Mouse (Mus musculus) skeletal muscle tissue, adult 2 months (tissue): Measurements from ENCODE around the gene Kcnh4.
A peak's percentile ranks its signal among the peaks of the same experiment; 100 is the strongest.

Experiments used
- DNase-seq: peaks from one replicate; pipeline ENCODE4 v3.0.0-alpha.2; 2012; ENCODE audit warnings: low read depth, low spot score

The Kcnh4 gene

DNA sequence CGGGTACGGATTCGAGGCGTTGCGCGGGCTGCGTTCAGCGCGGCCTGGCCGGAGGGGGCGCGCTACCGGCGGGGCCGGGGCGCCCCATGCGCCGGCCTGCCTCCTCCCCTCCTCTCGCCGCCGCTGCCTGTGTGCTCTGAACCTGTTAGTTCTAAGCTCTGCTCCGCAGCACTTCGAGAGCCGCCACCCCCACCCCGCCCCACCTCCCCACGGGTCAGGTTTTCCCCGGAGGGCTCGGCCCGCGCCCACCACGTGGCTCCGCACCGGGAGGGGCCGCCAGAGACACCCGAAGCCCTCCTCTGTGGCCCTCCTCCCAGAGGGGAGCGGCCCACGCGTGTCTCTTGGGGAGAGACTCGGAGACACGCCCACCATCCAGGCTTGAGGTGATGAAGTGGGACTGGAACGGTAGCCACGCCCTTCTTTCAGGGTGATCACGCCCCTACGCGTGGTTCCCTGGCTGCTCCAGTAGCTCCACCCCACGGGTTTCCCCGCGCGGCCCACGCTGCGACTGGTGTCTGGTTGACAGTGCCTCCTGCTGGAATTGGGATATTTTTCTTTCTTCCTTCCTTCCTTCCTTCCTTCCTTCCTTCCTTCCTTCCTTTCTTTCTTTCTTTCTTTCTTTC, at the start of gene Kcnh4:
TSS of gene Kcnh4 (minus strand) at position 332 of the 623 bp plus-strand sequence.
- DNase-seq: no peak

GRCm38 (mm10) chr11:100806380-100807305, 46.9 kb upstream of the Kcnh4 start:
- peak; percentile 60 for DNase-seq

- DNase-seq: peak; percentile 79
Observed at GRCm38 (mm10) chr11:100805535-100805934, 45.8 kb upstream of the Kcnh4 start.

DNA sequence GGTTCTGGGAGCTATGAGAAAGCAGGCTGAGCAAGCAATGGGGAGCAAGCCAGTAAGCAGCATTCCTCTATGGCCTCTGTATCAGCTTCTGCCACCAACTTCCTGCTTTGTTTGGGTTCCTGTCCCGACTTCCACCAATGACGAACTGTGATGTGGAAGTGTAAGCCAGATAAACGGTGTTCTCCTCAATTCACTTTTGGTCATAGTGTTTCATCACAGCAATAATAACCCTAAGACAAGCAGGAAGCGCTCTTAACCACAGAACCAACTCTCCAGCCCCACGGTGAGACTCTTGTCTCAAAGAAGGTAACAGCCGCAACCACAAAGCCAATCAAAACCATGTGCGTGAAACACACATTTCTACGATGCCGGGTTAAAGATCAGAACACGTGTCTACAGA, 44.7 kb upstream of the Kcnh4 start:
- DNase-seq: no peak

DNA sequence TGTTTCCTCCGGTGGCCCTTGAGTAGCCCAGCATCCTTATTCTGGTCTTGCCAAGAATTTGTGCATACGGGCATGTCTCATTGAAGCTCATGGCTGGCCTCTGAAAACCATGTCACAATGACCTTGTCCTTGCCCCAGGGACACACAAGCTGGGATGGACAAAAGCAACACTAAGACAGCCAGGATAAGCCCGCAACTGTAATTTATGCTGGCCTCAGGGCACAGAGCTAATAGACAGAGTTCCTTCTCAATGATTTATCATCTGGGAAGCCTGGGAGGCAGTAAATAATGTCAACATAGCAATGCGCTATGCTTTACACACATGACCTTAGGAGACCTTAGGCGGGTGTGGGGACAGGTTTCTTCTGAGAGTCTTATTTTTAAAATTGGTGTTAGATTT, 39.7 kb upstream of the Kcnh4 start:
- DNase-seq: peak; percentile 52

GRCm38 (mm10) chr11:100796585-100796984, 36.8 kb upstream of the Kcnh4 start:
- no peak for DNase-seq

DNA sequence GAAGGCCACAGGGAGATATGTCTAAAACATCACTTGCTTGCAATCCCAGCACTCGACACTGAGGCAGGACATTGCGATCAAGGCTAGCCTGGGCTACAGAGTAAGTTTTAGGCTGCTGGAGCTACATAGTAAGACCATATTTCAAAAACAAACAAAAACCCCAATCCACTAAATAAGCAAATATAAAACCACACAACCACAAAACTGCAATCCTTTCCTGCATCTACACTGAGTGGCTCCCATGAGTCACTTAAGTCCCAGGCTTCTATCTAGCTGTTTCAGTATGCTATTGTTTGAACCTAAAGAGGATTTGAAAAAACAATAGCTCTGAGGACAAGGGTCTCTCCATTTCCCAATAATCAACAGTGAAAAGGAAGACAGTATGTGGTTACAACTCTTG, 35.6 kb upstream of the Kcnh4 start:
- DNase-seq: no peak

DNA sequence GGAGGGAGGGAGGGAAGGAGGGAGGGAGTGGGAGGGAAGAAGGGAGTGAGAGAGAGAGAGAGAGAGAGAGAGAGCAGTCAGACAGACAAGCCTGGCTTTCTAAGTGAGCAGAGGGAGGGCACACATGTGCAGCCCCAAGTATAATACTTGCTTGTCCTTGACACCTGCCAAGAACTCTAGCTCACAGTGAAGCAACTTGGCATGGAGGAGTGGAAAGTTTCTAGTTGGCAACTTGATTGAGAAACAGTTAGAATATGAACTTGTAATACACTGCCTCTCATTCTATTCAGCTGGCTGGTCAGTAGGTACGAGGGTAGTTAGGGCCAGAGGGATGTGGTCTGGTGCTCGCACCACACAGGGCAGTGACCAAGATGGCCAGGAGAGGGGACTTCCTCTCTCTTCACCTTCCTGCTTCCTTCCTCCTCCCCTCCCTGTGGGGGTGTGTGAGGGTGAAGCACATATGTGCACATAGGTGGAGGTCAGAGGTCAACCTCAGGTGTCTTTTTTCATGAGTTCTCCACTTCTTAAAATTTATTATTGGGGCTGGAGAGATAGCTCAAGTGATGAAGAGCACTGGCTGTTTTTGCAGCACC, 31.8 kb upstream of the Kcnh4 start:
- peak; percentile 84 for DNase-seq

DNA sequence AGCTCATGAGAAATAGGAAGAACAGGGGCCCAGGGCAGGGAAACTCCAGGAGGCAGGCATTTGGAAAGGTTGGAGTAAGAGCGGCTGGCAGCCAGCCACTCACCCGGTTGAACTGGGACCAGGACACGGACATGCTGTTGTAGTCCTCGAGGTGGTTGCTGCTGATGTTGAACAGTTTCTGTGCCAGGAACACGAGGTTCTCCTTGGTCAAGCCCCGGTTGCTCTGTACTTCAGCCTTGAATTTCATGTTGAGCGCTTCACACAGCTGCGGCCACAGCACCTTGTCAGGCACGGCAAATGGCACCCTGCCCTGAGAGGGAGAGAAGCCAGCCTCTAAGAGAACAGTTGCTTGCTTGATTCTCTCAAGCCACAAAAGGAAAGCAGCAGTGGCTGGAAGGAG, 30.9 kb upstream of the Kcnh4 start:
- DNase-seq: peak; percentile 88

GRCm38 (mm10) chr11:100789702-100790101, 30.0 kb upstream of the Kcnh4 start:
- DNase-seq: no peak

GRCm38 (mm10) chr11:100785774-100786173, 26.0 kb upstream of the Kcnh4 start:
- no peak for DNase-seq

GRCm38 (mm10) chr11:100784286-100784685, 24.5 kb upstream of the Kcnh4 start:
- no peak for DNase-seq

- DNase-seq: no peak
Observed at GRCm38 (mm10) chr11:100782568-100782967, 22.8 kb upstream of the Kcnh4 start.

DNA sequence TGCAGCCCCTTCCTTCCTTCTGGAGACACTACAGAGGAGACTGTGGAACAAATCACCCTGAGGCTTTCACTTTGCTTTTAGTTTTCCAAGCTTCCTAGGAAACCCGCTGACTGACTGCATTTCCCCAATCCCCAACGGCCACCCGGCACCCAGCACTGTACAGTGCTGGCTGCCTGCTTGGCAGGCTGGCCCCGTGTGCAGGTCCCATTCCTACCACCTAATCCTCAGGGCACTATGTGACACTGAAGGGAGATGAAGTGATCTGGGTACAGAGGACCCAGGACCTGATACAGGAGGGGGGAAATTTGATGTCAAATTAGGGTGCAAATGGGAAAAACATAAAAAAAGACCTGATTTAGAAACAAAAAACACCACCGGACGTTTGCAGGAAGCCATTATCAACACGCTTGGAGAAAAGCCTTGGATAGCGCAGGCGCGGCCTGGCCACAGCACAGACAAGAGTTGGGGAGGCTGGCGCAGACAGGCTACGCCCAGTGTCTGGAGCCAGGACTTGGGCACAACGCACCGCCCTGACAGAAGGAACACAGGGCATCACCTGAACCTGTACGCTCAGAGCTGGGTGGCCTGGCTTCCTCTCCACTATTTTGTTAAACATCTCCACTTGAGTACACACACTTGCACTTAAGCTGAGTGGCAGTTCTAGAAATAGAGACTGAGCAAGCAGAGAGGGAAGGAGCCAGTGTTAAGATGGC, 22.2 kb upstream of the Kcnh4 start:
- DNase-seq: no peak

DNA sequence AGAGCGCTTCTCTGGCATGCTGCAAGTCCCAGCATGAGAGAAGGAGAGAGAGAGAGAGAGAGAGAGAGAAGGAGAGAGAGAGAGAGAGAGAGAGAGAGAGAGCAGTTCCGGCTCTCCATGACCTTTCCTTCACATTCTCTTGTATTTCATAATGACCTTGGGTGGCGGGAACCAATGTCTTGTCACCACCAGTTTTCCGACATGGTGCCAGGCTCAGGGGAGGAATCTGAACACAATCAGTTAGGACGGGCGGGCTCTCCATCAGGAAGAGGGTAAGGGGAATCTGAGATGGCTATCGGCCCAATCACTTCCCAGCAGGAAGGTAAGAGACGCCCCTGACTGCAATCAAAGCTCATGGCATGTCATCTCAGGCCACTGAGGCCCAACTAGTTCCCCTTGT, 20.5 kb upstream of the Kcnh4 start:
- no peak for DNase-seq

GRCm38 (mm10) chr11:100778069-100778468, 18.3 kb upstream of the Kcnh4 start:
- no peak for DNase-seq

DNA sequence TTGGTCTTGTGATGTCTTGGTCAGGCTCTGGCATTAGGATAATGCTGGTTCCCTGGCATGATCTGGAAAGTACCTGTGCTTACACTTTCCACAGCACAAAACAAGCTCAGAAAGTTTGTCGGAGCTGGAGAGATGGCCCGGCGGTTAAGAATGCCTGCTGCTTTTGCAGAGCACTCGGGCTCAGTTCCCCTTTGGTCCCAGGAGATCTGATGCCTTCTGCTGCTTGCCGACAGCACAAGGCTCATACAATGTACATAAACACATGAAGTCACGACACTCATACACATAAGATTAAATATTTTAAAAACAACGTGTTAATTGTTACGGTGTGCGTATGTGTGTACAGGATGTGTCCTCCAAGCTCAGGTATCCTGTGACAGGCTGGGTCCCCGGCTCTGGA, 16.2 kb upstream of the Kcnh4 start:
- DNase-seq: no peak

DNA sequence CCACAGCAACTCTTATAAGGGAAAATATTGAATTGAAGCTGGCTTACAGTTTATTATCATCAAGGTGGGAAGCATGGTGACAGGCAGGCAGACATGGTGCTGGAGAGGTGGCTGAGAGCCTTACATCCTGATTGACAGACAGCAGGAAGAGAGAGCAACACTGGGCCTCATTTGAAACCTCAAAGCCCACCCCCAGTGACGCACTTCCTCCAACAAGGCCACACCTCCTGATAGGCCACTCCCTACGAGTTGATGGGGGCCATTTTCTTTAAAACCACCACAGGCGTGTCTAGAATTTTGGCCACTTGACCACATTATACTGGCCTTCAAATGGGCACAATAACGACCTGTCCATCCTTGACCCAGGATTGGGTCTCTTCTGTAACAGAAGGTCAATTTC, 14.5 kb upstream of the Kcnh4 start:
- DNase-seq: no peak

DNA sequence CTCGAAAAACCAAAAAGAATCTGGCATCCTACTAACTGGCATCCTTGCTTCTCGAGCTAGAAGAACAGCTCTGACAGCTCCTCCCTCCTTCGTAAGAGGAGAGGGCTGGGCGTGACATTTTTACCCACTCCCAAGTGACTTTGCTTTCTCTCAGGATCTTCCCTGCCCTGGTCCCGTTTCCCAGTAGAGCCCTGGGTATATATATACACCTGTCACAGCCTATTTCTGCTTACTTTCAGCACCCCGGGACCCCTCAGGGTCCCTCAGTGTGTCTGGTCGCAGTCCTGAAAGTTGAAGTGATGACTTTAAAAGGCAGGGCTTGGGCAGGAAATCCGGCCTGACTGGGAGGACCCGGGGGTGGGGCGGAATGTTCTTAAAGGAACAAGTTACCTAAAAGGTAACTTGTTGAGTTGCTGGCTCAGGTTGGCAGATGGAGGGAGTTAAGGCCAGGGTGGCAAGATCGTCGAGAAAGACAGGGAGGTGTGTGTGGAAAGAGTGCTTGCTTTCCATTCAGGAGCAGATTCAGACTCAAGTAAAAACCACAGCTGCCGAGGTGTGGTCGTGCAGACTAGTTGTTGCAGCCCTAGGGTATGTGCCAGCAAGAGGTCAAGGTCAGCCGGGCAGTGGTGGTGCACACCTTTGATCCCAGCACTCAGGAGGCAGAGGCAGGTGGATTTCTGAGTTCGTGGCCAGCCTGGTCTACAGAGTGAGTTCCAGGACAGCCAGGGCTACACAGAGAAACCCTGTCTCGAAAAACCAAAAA, 11.1 kb upstream of the Kcnh4 start, which contains the start of gene Ghdc:
TSS of gene Ghdc (minus strand) at position 312 of the 763 bp plus-strand sequence.
- peak; percentile 73 for DNase-seq

DNA sequence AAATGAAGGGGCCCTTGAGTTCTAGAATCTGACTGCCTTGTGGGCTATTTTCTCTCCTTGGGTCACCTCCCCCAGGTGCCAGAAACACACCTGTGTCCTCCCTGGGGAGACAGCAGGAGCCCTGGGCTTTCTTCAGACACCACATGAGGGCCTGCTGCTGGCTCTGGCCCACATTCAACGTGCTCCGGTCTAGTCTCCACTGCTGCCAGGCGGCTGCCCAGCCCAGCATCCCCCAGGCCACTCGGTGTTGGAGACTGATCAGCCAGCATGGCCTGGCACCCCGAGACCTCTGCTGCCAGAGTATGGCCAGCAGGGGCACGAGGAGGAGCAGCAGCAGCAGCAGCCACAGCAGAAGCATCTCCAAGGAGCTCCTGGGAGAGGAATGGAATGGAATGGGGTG, 10.2 kb upstream of the Kcnh4 start:
- no peak for DNase-seq

DNA sequence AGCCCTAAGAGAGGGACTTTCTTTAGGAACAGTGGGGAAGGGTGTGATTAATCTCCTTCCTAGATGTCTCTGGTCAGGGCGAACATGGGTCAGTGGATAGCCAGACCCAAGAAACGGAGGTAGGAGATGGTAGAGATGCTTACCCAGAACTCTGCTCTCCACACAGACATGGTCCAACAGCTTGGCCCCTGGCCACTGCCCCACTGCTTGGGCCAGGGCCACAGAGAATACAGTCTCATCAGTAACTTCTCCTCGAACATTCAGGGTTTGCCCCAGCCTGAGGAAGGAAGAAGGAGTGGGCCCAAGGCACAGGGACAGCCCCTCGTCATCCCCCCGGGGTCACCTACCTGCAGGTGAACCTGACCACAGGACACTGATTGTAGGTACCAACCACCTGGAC, 8.1 kb upstream of the Kcnh4 start:
- no peak for DNase-seq
